Mouse (Mus musculus) cerebellum, adult 2 months (tissue): Measurements from ENCODE around the gene Zfhx3. TPM values are rescaled to one million over a fixed set of nuclear protein-coding genes. Genes with fewer than 3 reads are reported as not detected.

Experiments used
- DNase-seq, 2 experiments: peaks; one replicate each; pipeline ENCODE4 v3.0.0; 2021
- H3K27ac ChIP-seq: fragments of 200-500 bp; 2 replicates; pipeline ENCODE4 v1.5.1; 2012; ENCODE audit warnings: low read length, control low read depth, inconsistent platforms; ENCODE audit not compliant: insufficient read depth
- H3K27me3 ChIP-seq: fragments of 200-500 bp; 2 replicates; pipeline ENCODE4 v1.6.1; 2012; ENCODE audit warnings: inconsistent platforms, mild to moderate bottlenecking, low read length, moderate library complexity; ENCODE audit not compliant: control insufficient read depth, insufficient read depth
- H3K4me1 ChIP-seq: fragments of 200-500 bp; 2 replicates; pipeline ENCODE4 v1.6.1; 2011; ENCODE audit warnings: low read length; ENCODE audit not compliant: control insufficient read depth, insufficient read depth
- H3K4me3 ChIP-seq: fragments of 200-500 bp; replicated peaks from 2 replicates; pipeline ENCODE3; 2011; ENCODE audit warnings: mild to moderate bottlenecking, low read depth, low read length, control low read depth; ENCODE audit not compliant: insufficient read depth
- CTCF ChIP-seq: fragments of 200-500 bp; IDR thresholded peaks from 2 replicates; pipeline ENCODE4 v1.5.1; 2011; ENCODE audit warnings: low read depth, mild to moderate bottlenecking, control low read depth, low read length, moderate library complexity, borderline replicate concordance; ENCODE audit not compliant: insufficient read depth
- POLR2A ChIP-seq: fragments of 200-500 bp; IDR thresholded peaks from 2 replicates; pipeline ENCODE4 v1.6.1; 2011; ENCODE audit warnings: low read length, control low read depth, borderline replicate concordance; ENCODE audit not compliant: insufficient read depth
- WGBS: fragments of 180-500 bp; shearing (Covaris S2); methylation state at CpG from one replicate; pipeline ENCODE4 v1.1.7; 2018; 5-methylcytosine and 5-hydroxymethylcytosine counted together
- polyA plus RNA-seq: library from polyadenylated mRNA; depleted of rRNA; stranded (reverse); fragments of >200 nt; gene quantifications from 2 replicates; pipeline ENCODE4 v1.2.3, GENCODE M21; 2012

Zfhx3 gene
- polyA plus RNA-seq, 1 experiment = 3.3 TPM

DNA sequence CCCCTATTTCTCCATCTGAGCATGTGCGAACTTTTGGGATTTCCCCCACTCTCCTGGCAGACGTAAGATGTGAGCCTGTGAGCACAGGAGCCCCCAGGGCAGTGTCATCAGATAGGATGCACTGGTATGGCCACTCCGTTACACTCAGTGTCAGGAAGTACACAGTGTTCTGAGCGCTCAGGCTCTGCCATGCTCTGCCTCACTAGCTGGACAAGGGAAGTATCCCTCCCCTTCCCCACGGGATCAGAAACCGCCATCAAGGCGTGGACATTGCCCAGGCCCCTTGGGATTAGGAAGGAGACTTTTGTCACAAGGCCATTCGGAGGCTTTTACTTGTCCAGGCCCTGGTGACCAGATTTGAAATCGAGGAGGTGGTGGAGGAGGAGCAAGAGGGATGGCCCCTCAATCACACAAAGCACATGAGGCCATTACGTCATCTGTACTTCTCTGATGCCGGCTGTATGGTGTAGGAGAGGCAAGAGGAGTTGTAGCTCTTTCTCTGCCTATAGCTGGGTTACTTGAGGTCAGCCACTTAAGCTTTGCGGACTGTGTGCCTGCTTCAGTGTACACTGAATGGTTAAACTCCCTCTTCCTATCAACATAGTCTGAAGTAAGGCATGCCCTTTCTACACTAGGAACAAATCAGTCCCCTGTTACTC is 912.1 kb downstream of the Zfhx3 start:
- TF ChIP-seq CTCF (no peak), POLR2A (no peak)
- H3K4me1 ChIP-seq = no peaks in the 10 kb centered on the region; the same call in 1 of the 2 replicates
- H3K4me3 ChIP-seq = no peak overlapping the region
- WGBS = 80% methylated on average over 12 of the region's 12 CpGs
- H3K27ac ChIP-seq = no peak overlapping the region
- H3K27me3 ChIP-seq = no peaks in the 10 kb centered on the region
- no peak for DNase-seq

DNA sequence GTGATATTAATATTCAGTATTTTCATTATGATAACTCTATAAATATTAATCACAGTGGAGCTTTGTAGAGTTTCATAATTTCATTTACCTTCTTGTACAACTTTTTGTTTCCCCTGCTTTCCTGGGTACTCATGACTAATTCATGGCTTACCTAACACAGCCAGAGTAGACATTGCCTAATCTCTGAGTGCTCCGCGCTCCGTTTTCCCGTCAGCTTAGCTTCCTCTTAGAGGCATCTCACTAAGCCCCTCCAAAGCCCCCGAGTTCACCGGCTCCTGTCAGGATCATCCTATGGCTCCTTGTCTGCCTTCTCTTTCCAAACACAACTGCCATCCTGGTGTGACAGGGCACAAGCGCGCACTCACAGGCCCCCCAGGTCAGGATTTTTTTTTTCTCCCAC is 916.6 kb downstream of the Zfhx3 start:
- TF ChIP-seq CTCF (no peak), POLR2A (no peak)
- WGBS = 86% methylated on average over 8 of the region's 8 CpGs

GRCm38 (mm10) chr8:108859983-108860382 is 917.5 kb downstream of the Zfhx3 start:
- H3K27ac ChIP-seq = no peak overlapping the region

More for the DNA sequence above, 916.6 kb downstream of the Zfhx3 start:
- Histone ChIP-seq H3K4me1 (no peaks in the 10 kb centered on the region), H3K27ac (no peak overlapping the region), H3K4me3 (no peak overlapping the region), H3K27me3 (no peaks in the 10 kb centered on the region)
- no peak for DNase-seq

GRCm38 (mm10) chr8:108863440-108863839 is 921.0 kb downstream of the Zfhx3 start:
- Histone ChIP-seq H3K27ac (no peak overlapping the region), H3K27me3 (no peaks in the 10 kb centered on the region), H3K4me1 (no peaks in the 10 kb centered on the region), H3K4me3 (no peak overlapping the region)
- DNase-seq = no peak
- WGBS = 92% methylated on average over 10 of the region's 10 CpGs
- TF ChIP-seq CTCF = no peak

More at GRCm38 (mm10) chr8:108859983-108860382, 917.5 kb downstream of the Zfhx3 start:
- no peaks in the 10 kb centered on the region for H3K4me1 ChIP-seq
- H3K27me3 ChIP-seq = no peaks in the 10 kb centered on the region
- TF ChIP-seq CTCF (no peak), POLR2A (no peak)
- WGBS = 51% methylated on average over 9 of the region's 9 CpGs
- DNase-seq = no peak
- H3K4me3 ChIP-seq = no peak overlapping the region

- H3K27me3 ChIP-seq = no peaks in the 10 kb centered on the region
- no peak for DNase-seq
- 95% methylated on average over 7 of the region's 7 CpGs for WGBS
- TF ChIP-seq POLR2A (no peak), CTCF (no peak)
- no peaks in the 10 kb centered on the region for H3K4me1 ChIP-seq
- H3K27ac ChIP-seq = no peak overlapping the region
- no peak overlapping the region for H3K4me3 ChIP-seq
Measured at GRCm38 (mm10) chr8:108866430-108866829, 924.0 kb downstream of the Zfhx3 start.

DNA sequence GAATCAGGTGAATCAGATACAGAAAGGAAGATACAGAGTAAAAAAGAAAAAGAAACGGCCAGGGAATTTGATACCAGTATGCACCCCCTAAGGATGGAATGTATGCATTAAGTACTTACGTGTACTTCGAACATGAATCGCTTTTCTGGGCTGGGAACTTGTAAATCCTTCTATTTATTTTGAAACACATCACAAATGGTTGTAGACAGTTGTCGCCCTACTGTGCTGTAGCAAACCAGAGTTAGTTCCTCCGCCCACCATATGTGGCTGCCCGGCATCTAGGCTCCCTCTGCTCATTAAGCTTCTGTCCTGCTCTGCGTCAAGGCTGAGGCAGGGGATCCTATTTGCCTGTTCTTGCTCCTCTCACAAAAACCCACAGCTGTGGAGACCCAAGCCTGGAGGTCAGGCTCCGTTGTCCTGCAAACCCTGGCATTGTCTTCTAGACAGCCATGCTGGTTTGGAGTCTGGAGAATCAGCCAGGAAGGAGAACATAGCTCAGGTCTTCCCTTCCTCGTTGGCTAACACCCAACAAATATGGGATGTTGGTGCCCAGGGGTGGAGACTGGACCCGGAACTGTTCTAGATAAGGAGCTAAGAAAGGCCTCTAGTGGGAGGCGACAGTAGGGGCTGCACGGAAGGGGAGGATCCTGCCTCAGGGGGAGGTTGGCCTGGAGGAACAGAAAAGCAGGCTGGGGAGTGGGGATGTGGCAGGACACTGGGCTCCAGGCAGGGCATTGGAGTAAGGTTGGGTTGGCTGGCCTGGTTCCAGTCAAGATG is 925.2 kb downstream of the Zfhx3 start:
- no peaks in the 10 kb centered on the region for H3K4me1 ChIP-seq
- 52% methylated on average over 13 of the region's 13 CpGs for WGBS
- DNase-seq = no peak

GRCm38 (mm10) chr8:108868259-108869090 is 926.0 kb downstream of the Zfhx3 start:
- no peak for TF ChIP-seq CTCF
- no peak for TF ChIP-seq POLR2A
- 21% methylated on average over 14 of the region's 14 CpGs for WGBS
- no peak overlapping the region for H3K27ac ChIP-seq

More for the DNA sequence above, 925.2 kb downstream of the Zfhx3 start:
- no peaks in the 10 kb centered on the region for H3K27me3 ChIP-seq
- no peak overlapping the region for H3K4me3 ChIP-seq
- H3K27ac ChIP-seq = no peak overlapping the region
- TF ChIP-seq CTCF (no peak), POLR2A (no peak)

DNA sequence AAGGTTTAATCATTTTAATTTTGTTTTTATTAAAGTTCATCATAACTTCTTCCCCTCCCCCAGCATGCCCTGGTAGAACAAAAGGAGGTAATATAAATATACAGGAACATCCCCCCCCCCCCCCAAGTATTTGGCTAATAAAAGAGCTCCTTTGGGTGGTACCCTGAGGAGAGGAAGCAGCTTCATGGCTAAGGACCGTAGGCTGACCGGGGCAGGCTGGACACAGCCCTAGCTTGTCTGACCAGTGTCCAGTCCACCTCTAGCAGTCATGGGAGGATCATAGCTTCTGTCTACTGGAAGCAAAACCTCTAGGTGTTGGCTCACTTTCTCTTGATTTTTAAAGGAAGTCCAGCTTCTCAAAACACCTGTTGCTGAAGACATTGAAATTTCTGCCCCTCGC is 927.0 kb downstream of the Zfhx3 start:
- no peak for TF ChIP-seq POLR2A
- TF ChIP-seq CTCF = no peak
- DNase-seq = no peak
- H3K27me3 ChIP-seq = no peaks in the 10 kb centered on the region
- no peaks in the 10 kb centered on the region for H3K4me1 ChIP-seq
- no peak overlapping the region for H3K4me3 ChIP-seq
- no peak overlapping the region for H3K27ac ChIP-seq
- 66% methylated on average over 3 of the region's 3 CpGs for WGBS

More at GRCm38 (mm10) chr8:108868259-108869090, 926.0 kb downstream of the Zfhx3 start:
- H3K4me1 ChIP-seq = no peaks in the 10 kb centered on the region
- H3K27me3 ChIP-seq = no peaks in the 10 kb centered on the region
- no peak overlapping the region for H3K4me3 ChIP-seq
- no peak for DNase-seq
